Mouse (Mus musculus): ENCODE measurements around the gene Nrg3.
A peak's percentile ranks its signal among the peaks of the same experiment; 100 is the strongest.

The Nrg3 gene

GRCm38 (mm10) chr14:39472790-39473761 is at the start of gene Nrg3:
TSS of gene Nrg3 (minus strand) at chr14:39473088.
- peak; percentile 22 for DNase-seq

GRCm38 (mm10) chr14:39508956-39509355 is 36.1 kb upstream of the Nrg3 start:
- DNase-seq: no peak

- DNase-seq: no peak
Measured at GRCm38 (mm10) chr14:39473771-39474211, 903 bp upstream of the Nrg3 start.

- no peak for DNase-seq
Measured at GRCm38 (mm10) chr14:39472146-39472751, 639 bp downstream of the Nrg3 start.

- no peak for DNase-seq
Measured at GRCm38 (mm10) chr14:39471236-39471981, 1.5 kb downstream of the Nrg3 start.

- no peak for DNase-seq
Measured at GRCm38 (mm10) chr14:39445501-39445900, 27.4 kb downstream of the Nrg3 start.

GRCm38 (mm10) chr14:39428503-39428902 is 44.4 kb downstream of the Nrg3 start:
- no peak for DNase-seq

- DNase-seq: no peak
Measured at GRCm38 (mm10) chr14:39421874-39422273, 51.0 kb downstream of the Nrg3 start.

- DNase-seq: no peak
Measured at GRCm38 (mm10) chr14:39413270-39413669, 59.6 kb downstream of the Nrg3 start.

GRCm38 (mm10) chr14:39386845-39387244 is 86.0 kb downstream of the Nrg3 start:
- no peak for DNase-seq

GRCm38 (mm10) chr14:39381321-39381720 is 91.6 kb downstream of the Nrg3 start:
- DNase-seq: no peak

GRCm38 (mm10) chr14:39373220-39373619 is 99.7 kb downstream of the Nrg3 start:
- no peak for DNase-seq

- DNase-seq: no peak
Measured at GRCm38 (mm10) chr14:39356251-39356650, 116.6 kb downstream of the Nrg3 start.

- DNase-seq: no peak
Measured at GRCm38 (mm10) chr14:39351979-39352737, 120.7 kb downstream of the Nrg3 start.

GRCm38 (mm10) chr14:39317424-39318110 is 155.3 kb downstream of the Nrg3 start:
- no peak for DNase-seq

- DNase-seq: no peak
Measured at GRCm38 (mm10) chr14:39314111-39314510, 158.8 kb downstream of the Nrg3 start.

- no peak for DNase-seq
Measured at GRCm38 (mm10) chr14:39265121-39265520, 207.8 kb downstream of the Nrg3 start.

GRCm38 (mm10) chr14:39264422-39264821 is 208.5 kb downstream of the Nrg3 start:
- no peak for DNase-seq

- no peak for DNase-seq
Measured at GRCm38 (mm10) chr14:39261016-39261415, 211.9 kb downstream of the Nrg3 start.

- no peak for DNase-seq
Measured at GRCm38 (mm10) chr14:39255391-39255790, 217.5 kb downstream of the Nrg3 start.

- DNase-seq: no peak
Measured at GRCm38 (mm10) chr14:39240267-39240666, 232.6 kb downstream of the Nrg3 start.

- DNase-seq: no peak
Measured at GRCm38 (mm10) chr14:39211472-39211871, 261.4 kb downstream of the Nrg3 start.

Data from kidney, postnatal 10 days (tissue).